Mouse (Mus musculus) hindbrain, embryonic 15.5 days (tissue): Measurements from ENCODE around the gene Acoxl. TPM values are rescaled to one million over a fixed set of nuclear protein-coding genes. Genes with fewer than 3 reads are reported as not detected.

Source experiments
- ATAC-seq: fragments of 200-750 bp; cut with Nextera tagmentation; 2 replicates; pipeline ENCODE4 v1.8.0; 2017; ENCODE audit warnings: low read depth, moderate number of reproducible peaks, moderate TSS enrichment; ENCODE audit not compliant: low FRiP score
- H3K27ac ChIP-seq: fragments of 300-500 bp; sonication (generic); replicated peaks from 2 replicates; pipeline ENCODE4 v1.5.1; 2015; ENCODE audit warnings: mild to moderate bottlenecking, inconsistent platforms
- H3K27me3 ChIP-seq: fragments of 300-500 bp; sonication (generic); 2 replicates; pipeline ENCODE4 v1.6.1; 2015; ENCODE audit warnings: control low read depth, inconsistent platforms
- H3K36me3 ChIP-seq: fragments of 300-500 bp; sonication (generic); 2 replicates; pipeline ENCODE4 v1.6.1; 2015; ENCODE audit warnings: control low read depth, inconsistent platforms
- H3K4me1 ChIP-seq: fragments of 300-500 bp; sonication (generic); replicated peaks from 2 replicates; pipeline ENCODE4 v1.6.1; 2015; ENCODE audit warnings: control low read depth, inconsistent platforms
- H3K4me2 ChIP-seq: fragments of 300-500 bp; sonication (generic); 2 replicates; pipeline ENCODE4 v1.6.1; 2015; ENCODE audit warnings: moderate library complexity, mild to moderate bottlenecking, inconsistent platforms
- H3K4me3 ChIP-seq: fragments of 300-500 bp; sonication (generic); 2 replicates; pipeline ENCODE4 v1.5.1; 2015; ENCODE audit warnings: mild to moderate bottlenecking, inconsistent platforms
- H3K9ac ChIP-seq: fragments of 300-500 bp; sonication (generic); 2 replicates; pipeline ENCODE4 v1.6.1; 2015; ENCODE audit warnings: inconsistent platforms
- H3K9me3 ChIP-seq: fragments of 300-500 bp; sonication (generic); 2 replicates; pipeline ENCODE4 v1.6.1; 2016; ENCODE audit warnings: control low read depth, inconsistent platforms
- WGBS: fragments of 180-500 bp; shearing (Covaris S2); methylation state at CpG from one replicate; pipeline ENCODE4 v1.1.7; 2015; 5-methylcytosine and 5-hydroxymethylcytosine counted together
- polyA plus RNA-seq: library from polyadenylated mRNA; unstranded; fragments of >200 nt; fragmentation: Nextera tagmentation; extraction: Ambion mirVana; gene quantifications from 2 replicates; pipeline ENCODE4 v1.2.1, GENCODE M21; 2015

Acoxl gene
- polyA plus RNA-seq, 1 experiment from 2014 or later = not detected

- no peaks in the 10 kb centered on the region for H3K36me3 ChIP-seq
- 39% methylated on average over 6 of the region's 6 CpGs for WGBS
- H3K4me3 ChIP-seq = no peak overlapping the region
- no peak overlapping the region for H3K9ac ChIP-seq
- H3K4me2 ChIP-seq = no peak overlapping the region
- H3K27me3 ChIP-seq = no peaks in the 10 kb centered on the region
- no peak for ATAC-seq
- no peaks in the 10 kb centered on the region for H3K4me1 ChIP-seq
- H3K27ac ChIP-seq = no peak overlapping the region
- H3K9me3 ChIP-seq = no peaks in the 10 kb centered on the region
Observed at GRCm38 (mm10) chr2:127906973-127907678, 68.5 kb downstream of the Acoxl start.

GRCm38 (mm10) chr2:127907679-127908042 lies 69.0 kb downstream of the Acoxl start:
- Histone ChIP-seq H3K9me3 (no peaks in the 10 kb centered on the region), H3K4me1 (no peaks in the 10 kb centered on the region), H3K4me3 (no peak overlapping the region), H3K9ac (no peak overlapping the region), H3K36me3 (no peaks in the 10 kb centered on the region), H3K27me3 (no peaks in the 10 kb centered on the region), H3K27ac (no peak overlapping the region), H3K4me2 (no peak overlapping the region)
- WGBS = 7% methylated on average over 1 of the region's 1 CpGs
- ATAC-seq = no peak

- no peak for ATAC-seq
- Histone ChIP-seq H3K4me3 (no peak overlapping the region), H3K27me3 (no peaks in the 10 kb centered on the region), H3K9ac (no peak overlapping the region), H3K27ac (no peak overlapping the region), H3K4me1 (no peaks in the 10 kb centered on the region), H3K4me2 (no peak overlapping the region), H3K9me3 (no peaks in the 10 kb centered on the region), H3K36me3 (no peaks in the 10 kb centered on the region)
- WGBS = 55% methylated on average over 7 of the region's 7 CpGs
Observed at GRCm38 (mm10) chr2:127908881-127909280, 70.2 kb downstream of the Acoxl start.

- H3K27me3 ChIP-seq = no peaks in the 10 kb centered on the region
- H3K4me3 ChIP-seq = no peak overlapping the region
- no peak overlapping the region for H3K27ac ChIP-seq
- H3K4me1 ChIP-seq = no peaks in the 10 kb centered on the region
- no peaks in the 10 kb centered on the region for H3K36me3 ChIP-seq
- no peak for ATAC-seq
- H3K4me2 ChIP-seq = no peak overlapping the region
- H3K9ac ChIP-seq = no peak overlapping the region
- WGBS = 75% methylated on average over 4 of the region's 4 CpGs
- H3K9me3 ChIP-seq = no peaks in the 10 kb centered on the region
Observed at GRCm38 (mm10) chr2:127909790-127910189, 71.1 kb downstream of the Acoxl start.

- no peaks in the 10 kb centered on the region for H3K36me3 ChIP-seq
- 92% methylated on average over 3 of the region's 3 CpGs for WGBS
- H3K4me3 ChIP-seq = no peak overlapping the region
- H3K27ac ChIP-seq = no peak overlapping the region
- ATAC-seq = no peak
- H3K4me2 ChIP-seq = no peak overlapping the region
- no peak overlapping the region for H3K9ac ChIP-seq
- no peaks in the 10 kb centered on the region for H3K9me3 ChIP-seq
- H3K27me3 ChIP-seq = no peaks in the 10 kb centered on the region
- H3K4me1 ChIP-seq = no peaks in the 10 kb centered on the region
Observed at GRCm38 (mm10) chr2:127911579-127911978, 72.9 kb downstream of the Acoxl start.

GRCm38 (mm10) chr2:127914047-127914446 lies 75.4 kb downstream of the Acoxl start:
- no peak overlapping the region for H3K4me2 ChIP-seq
- H3K36me3 ChIP-seq = no peaks in the 10 kb centered on the region
- no peak for ATAC-seq
- H3K4me3 ChIP-seq = no peak overlapping the region
- no peaks in the 10 kb centered on the region for H3K4me1 ChIP-seq
- 88% methylated on average over 5 of the region's 5 CpGs for WGBS
- H3K9ac ChIP-seq = no peak overlapping the region
- H3K27me3 ChIP-seq = no peaks in the 10 kb centered on the region
- no peak overlapping the region for H3K27ac ChIP-seq
- H3K9me3 ChIP-seq = no peaks in the 10 kb centered on the region

GRCm38 (mm10) chr2:127916804-127917410 lies 78.2 kb downstream of the Acoxl start:
- Histone ChIP-seq H3K4me2 (no peak overlapping the region), H3K4me1 (no peaks in the 10 kb centered on the region), H3K27me3 (no peaks in the 10 kb centered on the region), H3K9me3 (no peaks in the 10 kb centered on the region), H3K27ac (no peak overlapping the region), H3K4me3 (no peak overlapping the region), H3K36me3 (no peaks in the 10 kb centered on the region), H3K9ac (no peak overlapping the region)
- no peak for ATAC-seq
- WGBS = 71% methylated on average over 7 of the region's 7 CpGs

GRCm38 (mm10) chr2:127919740-127920139 lies 81.1 kb downstream of the Acoxl start:
- 90% methylated on average over 1 of the region's 1 CpGs for WGBS
- Histone ChIP-seq H3K4me2 (no peak overlapping the region), H3K27ac (no peak overlapping the region), H3K9me3 (no peaks in the 10 kb centered on the region), H3K9ac (no peak overlapping the region), H3K4me3 (no peak overlapping the region), H3K27me3 (no peaks in the 10 kb centered on the region), H3K36me3 (no peaks in the 10 kb centered on the region), H3K4me1 (no peaks in the 10 kb centered on the region)
- no peak for ATAC-seq

- Histone ChIP-seq H3K4me1 (peaks cover under 1% of the 10 kb centered on the region; the same call in 1 of the 2 replicates), H3K27me3 (no peaks in the 10 kb centered on the region), H3K36me3 (no peaks in the 10 kb centered on the region), H3K9ac (no peak overlapping the region), H3K4me3 (no peak overlapping the region), H3K27ac (no peak overlapping the region), H3K4me2 (no peak overlapping the region), H3K9me3 (no peaks in the 10 kb centered on the region)
- no peak for ATAC-seq
- WGBS = 62% methylated on average over 22 of the region's 22 CpGs
Observed at GRCm38 (mm10) chr2:127922036-127922901, 83.6 kb downstream of the Acoxl start.

GRCm38 (mm10) chr2:127923077-127923680 lies 84.5 kb downstream of the Acoxl start:
- no peak overlapping the region for H3K27ac ChIP-seq
- 78% methylated on average over 5 of the region's 5 CpGs for WGBS
- H3K36me3 ChIP-seq = no peaks in the 10 kb centered on the region
- H3K4me3 ChIP-seq = no peak overlapping the region
- no peak overlapping the region for H3K4me2 ChIP-seq
- H3K9me3 ChIP-seq = no peaks in the 10 kb centered on the region
- peaks cover 8% of the 10 kb centered on the region; the same call in 1 of the 2 replicates for H3K4me1 ChIP-seq
- ATAC-seq = no peak
- no peak overlapping the region for H3K9ac ChIP-seq
- H3K27me3 ChIP-seq = no peaks in the 10 kb centered on the region

GRCm38 (mm10) chr2:127926679-127927324 lies 88.1 kb downstream of the Acoxl start:
- ATAC-seq = no peak

More at GRCm38 (mm10) chr2:127926679-127927324, 88.1 kb downstream of the Acoxl start:
- Histone ChIP-seq H3K4me2 (no peak overlapping the region), H3K9ac (no peak overlapping the region), H3K36me3 (no peaks in the 10 kb centered on the region), H3K27me3 (no peaks in the 10 kb centered on the region), H3K27ac (no peak overlapping the region), H3K4me1 (peaks cover 13% of the 10 kb centered on the region), H3K9me3 (no peaks in the 10 kb centered on the region), H3K4me3 (no peak overlapping the region)
- 81% methylated on average over 9 of the region's 9 CpGs for WGBS
